Mouse (Mus musculus): ENCODE results near the gene Cmah.

DNA sequence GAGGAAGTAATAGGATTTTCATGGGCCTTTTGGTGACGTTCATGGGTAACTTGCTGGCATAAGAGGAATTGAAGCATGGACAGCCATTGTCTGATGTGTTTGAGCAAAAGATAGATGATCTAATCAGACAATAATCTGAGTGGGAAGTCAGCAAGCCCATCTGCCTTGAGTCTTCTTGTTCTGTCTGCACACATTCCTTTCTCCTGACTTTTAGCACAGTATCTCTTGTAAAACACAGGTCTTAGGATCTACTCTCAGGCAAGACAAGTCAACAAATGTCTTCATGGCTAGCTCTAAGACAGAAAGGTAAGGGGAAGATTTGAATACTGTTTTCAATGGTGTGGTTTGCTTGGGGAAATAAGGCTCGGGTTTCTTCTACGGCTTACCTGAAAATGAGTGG is 70.0 kb downstream of the Cmah start:
- TF ChIP-seq UBTF (IDR thresholded peaks at IDR 0.05; ENCODE audit: borderline replicate concordance, insufficient read depth, low read depth, low read length) = no peak
- no peak for TF ChIP-seq POLR2A (IDR thresholded peaks at IDR 0.05; ENCODE audit: control insufficient read depth in 1 of 2, insufficient read depth in 1 of 2, low read depth in 1 of 2, low read length in 2 of 2, poor library complexity in 1 of 2)
- no peak for TF ChIP-seq CTCF (IDR thresholded peaks at IDR 0.05 in 2 of 3, conservative IDR thresholded peaks at IDR 0.05 in 1 of 3; ENCODE audit: control insufficient read depth in 1 of 3, insufficient read depth in 1 of 3, low read depth in 2 of 3, low read length in 3 of 3, poor library complexity in 1 of 3, severe bottlenecking in 1 of 3)
- no peak for TF ChIP-seq EP300 (IDR thresholded peaks at IDR 0.05; ENCODE audit: low read depth in 1 of 2, low read length in 2 of 2)
